Mouse (Mus musculus) intestine, postnatal 0 days (tissue): Measurements from ENCODE around the gene 2810408A11Rik. TPM values are rescaled to one million over a fixed set of nuclear protein-coding genes. Genes with fewer than 3 reads are reported as not detected.

Experiments used
- ATAC-seq: fragments of 200-750 bp; cut with Nextera tagmentation; 2 replicates; pipeline ENCODE4 v1.8.0; 2017; ENCODE audit warnings: mild to moderate bottlenecking, moderate TSS enrichment, moderate library complexity
- H3K27ac ChIP-seq: fragments of 300-500 bp; sonication (generic); 2 replicates; pipeline ENCODE4 v1.5.1; 2014; ENCODE audit warnings: mild to moderate bottlenecking, low read depth, low read length, moderate library complexity
- H3K27me3 ChIP-seq: fragments of 300-500 bp; sonication (generic); replicated peaks from 2 replicates; pipeline ENCODE4 v1.6.1; 2014; ENCODE audit warnings: low read length, mixed read lengths; ENCODE audit not compliant: control insufficient read depth, insufficient read depth
- H3K36me3 ChIP-seq: fragments of 300-500 bp; sonication (generic); 2 replicates; pipeline ENCODE4 v1.6.1; 2014; ENCODE audit warnings: mild to moderate bottlenecking, moderate library complexity; ENCODE audit not compliant: control insufficient read depth, insufficient read depth
- H3K4me1 ChIP-seq: fragments of 300-500 bp; sonication (generic); replicated peaks from 2 replicates; pipeline ENCODE4 v1.6.1; 2014; ENCODE audit warnings: antibody characterized with exemption, low read length, mixed read lengths; ENCODE audit not compliant: control insufficient read depth, insufficient read depth
- H3K4me2 ChIP-seq: fragments of 300-500 bp; sonication (generic); replicated peaks from 2 replicates; pipeline ENCODE4 v1.6.1; 2014; ENCODE audit warnings: low read depth, mild to moderate bottlenecking, moderate library complexity
- H3K4me3 ChIP-seq: fragments of 300-500 bp; sonication (generic); 2 replicates; pipeline ENCODE4 v1.5.1; 2014; ENCODE audit warnings: low read depth, low read length
- H3K9ac ChIP-seq: fragments of 300-500 bp; sonication (generic); 2 replicates; pipeline ENCODE4 v1.6.1; 2014; ENCODE audit warnings: mild to moderate bottlenecking, low read depth, low read length
- H3K9me3 ChIP-seq: fragments of 300-500 bp; sonication (generic); 2 replicates; pipeline ENCODE4 v1.6.1; 2016; ENCODE audit warnings: mixed run types; ENCODE audit not compliant: control insufficient read depth
- CTCF ChIP-seq: sonication (generic); IDR thresholded peaks from 2 replicates; pipeline ENCODE4 v1.5.1; 2016; ENCODE audit warnings: low read depth, mild to moderate bottlenecking, control low read depth, antibody characterized with exemption, moderate library complexity
- WGBS: fragments of 180-500 bp; shearing (Covaris S2); extraction: QIAGEN DNeasy Blood & Tissue Kit; methylation state at CpG from one replicate; pipeline ENCODE4 v1.1.7; 2014; 5-methylcytosine and 5-hydroxymethylcytosine counted together
- polyA plus RNA-seq: library from polyadenylated mRNA; unstranded; fragments of >200 nt; fragmentation: Nextera tagmentation; extraction: Ambion mirVana; gene quantifications from 2 replicates; pipeline ENCODE4 v1.2.1, GENCODE M21; 2015

Gene 2810408A11Rik
- polyA plus RNA-seq, 1 experiment from 2014 or later, result 3.5 TPM

DNA sequence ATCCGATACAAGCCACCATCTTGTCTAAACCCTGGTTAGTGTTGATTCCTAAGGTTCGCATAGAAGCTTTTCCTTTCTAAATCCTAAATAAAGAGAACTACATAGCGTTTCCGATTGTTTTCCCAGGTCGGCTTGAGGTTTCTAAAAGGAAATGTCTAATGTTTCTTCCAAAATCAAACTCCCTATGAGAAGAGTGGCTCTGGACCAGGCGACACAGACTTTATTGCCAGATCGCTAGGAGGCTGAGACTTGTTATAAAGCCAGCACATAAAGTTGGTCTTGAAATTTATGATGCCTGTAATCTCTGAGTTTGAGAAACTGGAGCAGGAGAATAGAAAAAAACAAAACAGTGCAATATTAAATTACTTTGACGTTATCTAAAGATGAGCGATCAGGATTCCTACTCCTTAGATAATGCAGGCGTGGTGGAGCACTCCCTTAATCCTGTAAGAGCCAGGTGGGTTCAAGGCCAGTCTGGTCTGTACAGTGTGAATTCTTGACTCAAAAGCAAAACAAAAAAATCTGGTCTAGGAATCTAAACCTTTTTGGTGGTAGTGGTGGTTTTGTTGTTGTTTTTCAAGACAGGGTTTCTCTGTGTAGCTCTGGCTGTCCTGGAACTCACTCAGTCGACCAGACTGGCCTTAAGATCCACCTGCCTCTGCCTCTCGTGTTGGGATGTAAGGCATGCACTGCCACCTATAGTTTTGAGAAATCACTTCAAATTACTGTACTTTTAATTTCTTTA is 21.4 kb upstream of the 2810408A11Rik start:
- ATAC-seq, result no peak
- 0 out of 2 replicates have a peak, but pooled peaks cover 5% of the 10 kb centered on the region for H3K4me1 ChIP-seq
- peaks cover 19% of the 10 kb centered on the region for H3K36me3 ChIP-seq
- H3K27ac ChIP-seq, result peak overlapping the region; percentile 94
- peak overlapping the region; percentile 51 for H3K9ac ChIP-seq
- peak; percentile 35; the same call in 1 of the 2 replicates for TF ChIP-seq CTCF
- H3K4me2 ChIP-seq, result peak overlapping the region; percentile 70
- H3K4me3 ChIP-seq, result peak overlapping the region; percentile 44
- H3K9me3 ChIP-seq, result no peaks in the 10 kb centered on the region
- 1% methylated on average over 12 of the region's 12 CpGs for WGBS
- no peaks in the 10 kb centered on the region for H3K27me3 ChIP-seq

GRCm38 (mm10) chr11:69921114-69922011 is 20.6 kb upstream of the 2810408A11Rik start, which contains the start of gene Eif5a:
Eif5a (minus strand) TSS chr11:69921958.
- Histone ChIP-seq H3K4me2 (peak within 1 kb of the TSS; percentile 94), H3K4me1 (0 out of 2 replicates have a peak, but pooled peaks cover 5% of the 10 kb centered on the region), H3K27me3 (no peaks in the 10 kb centered on the region), H3K9ac (peak within 1 kb of the TSS; percentile 87), H3K4me3 (peak within 1 kb of the TSS; percentile 70), H3K36me3 (peaks cover 27% of the 10 kb centered on the region), H3K9me3 (no peaks in the 10 kb centered on the region), H3K27ac (peak within 1 kb of the TSS; percentile 98)
- peak; percentile 82 for TF ChIP-seq CTCF
- WGBS, result under 1% methylated on average over 73 of the region's 78 CpGs
- peak; percentile 95 for ATAC-seq

- H3K4me3 ChIP-seq, result peak overlapping the region; percentile 70
- H3K4me2 ChIP-seq, result peak overlapping the region; percentile 94
- H3K4me1 ChIP-seq, result 0 out of 2 replicates have a peak, but pooled peaks cover 5% of the 10 kb centered on the region
- TF ChIP-seq CTCF, result no peak; the same call in 1 of the 2 replicates
- peak; percentile 32 for ATAC-seq
- peak overlapping the region; percentile 87 for H3K9ac ChIP-seq
- H3K9me3 ChIP-seq, result no peaks in the 10 kb centered on the region
- H3K27ac ChIP-seq, result peak overlapping the region; percentile 98
- no peaks in the 10 kb centered on the region for H3K27me3 ChIP-seq
- peaks cover 36% of the 10 kb centered on the region for H3K36me3 ChIP-seq
- under 1% methylated on average over 62 of the region's 65 CpGs for WGBS
Observed at GRCm38 (mm10) chr11:69920266-69921031, 19.7 kb upstream of the 2810408A11Rik start.

DNA sequence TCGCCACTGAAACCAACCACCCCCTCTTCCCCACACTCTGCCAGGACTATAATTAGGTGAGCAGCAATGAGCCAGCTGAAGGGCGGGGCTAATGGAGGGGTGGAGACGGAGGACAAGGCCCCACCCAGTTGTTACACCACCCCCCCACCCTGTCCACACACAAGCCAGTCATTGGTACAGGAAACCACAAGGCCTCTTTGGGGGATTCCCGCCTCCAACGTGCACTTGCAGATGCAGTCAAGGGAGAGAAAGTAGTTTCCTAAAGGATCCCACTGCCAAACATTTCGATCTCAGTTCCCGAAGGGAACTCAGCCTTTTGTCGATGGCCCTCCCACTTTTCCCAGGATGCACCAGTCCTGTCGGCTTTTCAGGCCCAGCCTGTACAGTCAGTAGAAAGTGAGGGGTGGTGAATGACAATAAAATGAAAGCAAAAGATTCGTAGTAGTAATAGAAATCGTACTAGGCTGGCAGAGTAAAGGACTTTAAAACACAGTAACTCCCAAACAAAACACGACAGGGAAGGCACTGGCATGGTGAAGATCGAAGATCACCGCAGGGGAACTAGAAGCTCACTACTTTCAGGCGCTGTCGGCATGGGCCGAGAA is 19.0 kb upstream of the 2810408A11Rik start:
- peak; percentile 20 for ATAC-seq
- Histone ChIP-seq H3K9me3 (no peaks in the 10 kb centered on the region), H3K4me1 (0 out of 2 replicates have a peak, but pooled peaks cover 5% of the 10 kb centered on the region), H3K9ac (peak overlapping the region; percentile 87), H3K4me3 (peak overlapping the region; percentile 70), H3K4me2 (peak overlapping the region; percentile 94), H3K27ac (peak overlapping the region; percentile 98), H3K27me3 (no peaks in the 10 kb centered on the region), H3K36me3 (peaks cover 37% of the 10 kb centered on the region)
- under 1% methylated on average over 17 of the region's 17 CpGs for WGBS
- no peak for TF ChIP-seq CTCF

GRCm38 (mm10) chr11:69919053-69919452 is 18.3 kb upstream of the 2810408A11Rik start:
- H3K27ac ChIP-seq, result peak overlapping the region; percentile 11; the same call in 1 of the 2 replicates
- H3K4me3 ChIP-seq, result peak overlapping the region; percentile 70
- TF ChIP-seq CTCF, result no peak

More at GRCm38 (mm10) chr11:69919053-69919452, 18.3 kb upstream of the 2810408A11Rik start:
- WGBS, result 59% methylated on average over 9 of the region's 9 CpGs
- peaks cover 37% of the 10 kb centered on the region for H3K36me3 ChIP-seq
- peak overlapping the region; percentile 94 for H3K4me2 ChIP-seq
- H3K9ac ChIP-seq, result no peak overlapping the region
- no peaks in the 10 kb centered on the region for H3K9me3 ChIP-seq
- 0 out of 2 replicates have a peak, but pooled peaks cover 5% of the 10 kb centered on the region for H3K4me1 ChIP-seq
- H3K27me3 ChIP-seq, result no peaks in the 10 kb centered on the region
- ATAC-seq, result no peak
